Mouse (Mus musculus): ENCODE data around the gene Ntrk3.

GRCm38 (mm10) chr7:78765215-78765631 lies 27.4 kb upstream of the Ntrk3 start:
- TF ChIP-seq CTCF (IDR thresholded peaks at IDR 0.05; ENCODE audit: low read depth) (no peak), EP300 (optimal IDR thresholded peaks at IDR 0.05) (no peak)
